Mouse (Mus musculus) spleen, adult 2 months (tissue): Measurements from ENCODE around the gene Gm49395.

ENCODE experiments used
- CTCF ChIP-seq: fragments of 200-500 bp; IDR thresholded peaks from 2 replicates; pipeline ENCODE4 v1.5.1; 2011; ENCODE audit warnings: mild to moderate bottlenecking, inconsistent platforms; ENCODE audit not compliant: insufficient read depth, insufficient read length, insufficient replicate concordance; ENCODE audit errors: extremely low read depth
- POLR2A ChIP-seq: fragments of 200-500 bp; IDR thresholded peaks from 2 replicates; pipeline ENCODE4 v1.6.1; 2011; ENCODE audit warnings: low read depth, low read length, inconsistent platforms

DNA sequence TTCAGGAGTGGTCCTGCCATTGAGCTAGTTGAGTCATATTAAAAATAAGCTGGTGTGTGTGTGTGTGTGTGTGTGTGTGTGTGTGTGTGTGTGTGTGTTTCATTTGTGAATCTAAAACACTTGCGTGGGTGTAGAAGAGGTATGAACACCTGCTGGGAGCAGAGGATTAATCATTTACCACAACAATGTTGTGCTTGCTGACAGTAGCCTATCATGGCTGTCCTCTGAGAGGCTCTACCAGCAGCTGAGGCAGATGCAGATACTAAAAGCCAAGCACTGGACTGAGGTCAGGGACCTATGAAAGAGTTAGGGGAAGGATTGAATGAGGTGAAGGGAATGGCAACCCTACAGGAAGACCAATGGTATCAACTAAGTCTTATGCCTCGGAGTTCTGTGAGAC is 68.6 kb downstream of the Gm49395 start:
- TF ChIP-seq CTCF (no peak), POLR2A (no peak)
